ENCODE assay signal across 24 mouse cellular contexts in the genomic region with DNA sequence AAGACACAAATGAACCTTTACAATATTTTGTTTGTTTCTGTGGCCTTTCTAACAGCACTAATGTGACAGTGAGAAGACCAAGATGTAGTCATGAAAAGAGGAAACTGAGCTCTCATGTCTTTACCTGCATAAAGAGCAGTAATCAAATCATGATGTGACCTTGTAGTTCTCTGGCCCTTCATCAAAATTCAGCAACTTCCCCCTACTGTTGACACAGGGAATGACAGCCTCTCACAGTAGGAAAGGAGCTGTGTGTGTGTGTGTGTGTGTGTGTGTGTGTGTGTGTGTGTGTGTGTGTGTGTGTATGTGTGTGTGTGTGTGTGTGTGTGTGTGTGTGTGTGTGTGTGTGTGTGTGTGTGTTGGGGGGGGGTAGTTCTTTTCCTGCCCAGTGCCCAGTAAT. TPM values are rescaled to one million over a fixed set of nuclear protein-coding genes. Genes with fewer than 3 reads are reported as not detected.
A peak's percentile ranks its signal among the peaks of the same experiment; 100 is the strongest.
DNase-seq lines count a peak whose midpoint lies in the region; ATAC-seq and TF ChIP-seq lines count a peak whose summit lies in the region.
"Not testable (repeated sequence)": the region's sequence is repeated elsewhere in the genome, so short reads cannot be mapped to it uniquely, and the experiment has no call there.
"Had no signal": no experiment of that assay in that cellular context is flagged by ENCODE, and none has a peak within 500 bp of the region (broad histone marks: within the 10 kb centered on the region; RNA-seq: fewer than 3 reads in every experiment).

No protein-coding gene starts in this region.

- TF ChIP-seq EP300 in heart, postnatal 0 days (IDR thresholded peaks at IDR 0.05; ENCODE audit: low read depth); liver, embryonic 14.5 days (IDR thresholded peaks at IDR 0.05; ENCODE audit: low read depth): not testable (repeated sequence)

- peak; percentile 22 for DNase-seq in ES-E14 (ENCODE audit: low read depth, low spot score)
- peak; percentile 28 for DNase-seq in ZHBTc4 (ENCODE audit: low read depth, low spot score)
- peak; percentile 22 for DNase-seq in embryo, embryonic 11 days
- DNase-seq in heart, postnatal 0 days (ENCODE audit: low spot score); kidney, postnatal 0 days (ENCODE audit: low spot score); liver, embryonic 14.5 days (ENCODE audit: low read depth in 3 of 3, low spot score in 3 of 3); midbrain, postnatal 0 days (ENCODE audit: low spot score): not testable (repeated sequence)

- H3K27ac ChIP-seq in ES-E14 (ENCODE audit: insufficient read depth, low read depth, low read length, poor library complexity, severe bottlenecking); heart, postnatal 0 days (ENCODE audit: low read depth); kidney, postnatal 0 days; liver, embryonic 14.5 days; midbrain, postnatal 0 days (ENCODE audit: low read depth, low read length): not testable (repeated sequence)

- not testable (repeated sequence) for H3K4me2 ChIP-seq in heart, postnatal 0 days (ENCODE audit: low read depth, low read length); kidney, postnatal 0 days (ENCODE audit: low read length); liver, embryonic 14.5 days (ENCODE audit: low read depth); midbrain, postnatal 0 days (ENCODE audit: low read depth, low read length, poor library complexity, severe bottlenecking)

- not testable (repeated sequence) for H3K4me1 ChIP-seq in ES-E14 (ENCODE audit: control insufficient read depth in 2 of 2, insufficient read depth in 2 of 2, low read length in 2 of 2, poor library complexity in 1 of 2); heart, postnatal 0 days (ENCODE audit: control insufficient read depth, insufficient read depth); kidney, postnatal 0 days (replicated peaks; ENCODE audit: insufficient read depth, low read length); liver, embryonic 14.5 days (replicated peaks; ENCODE audit: control insufficient read depth in 2 of 2, insufficient read depth in 2 of 2, low read length in 1 of 2); midbrain, postnatal 0 days (ENCODE audit: insufficient read depth, low read length)

- H3K27me3 ChIP-seq in heart, postnatal 0 days (ENCODE audit: control insufficient read depth, insufficient read depth, low read length); kidney, postnatal 0 days (ENCODE audit: insufficient read depth, low read length); liver, embryonic 14.5 days (ENCODE audit: control insufficient read depth, insufficient read depth, low read length); midbrain, postnatal 0 days (ENCODE audit: insufficient read depth, low read length): not testable (repeated sequence)

- in situ Hi-C loops in ES-E14 (cut with MboI; ENCODE audit: low sequenced_read_pairs in 2 of 2, unreplicated experiment in 2 of 2): not testable (repeated sequence)

- TF ChIP-seq CTCF in heart, postnatal 0 days (IDR thresholded peaks at IDR 0.05; ENCODE audit: low read depth): peak; percentile 34
- TF ChIP-seq CTCF in kidney, postnatal 0 days (IDR thresholded peaks at IDR 0.05; ENCODE audit: low read depth): peak; percentile 49
- 0 out of 2 replicates have a peak, but pooled peaks have one; percentile 14 for TF ChIP-seq CTCF in liver, embryonic 14.5 days (IDR thresholded peaks at IDR 0.05; ENCODE audit: low read depth)
- peak; percentile 46 for TF ChIP-seq CTCF in midbrain, postnatal 0 days (IDR thresholded peaks at IDR 0.05)

- ATAC-seq in heart, postnatal 0 days (ENCODE audit: insufficient read depth, low read depth); kidney, postnatal 0 days (replicated peaks; ENCODE audit: low FRiP score, low read depth); liver, embryonic 14.5 days (ENCODE audit: insufficient read depth); midbrain, postnatal 0 days (ENCODE audit: low FRiP score): not testable (repeated sequence)

- H3K9ac ChIP-seq in ES-E14 (ENCODE audit: insufficient read depth, low read depth, low read length, poor library complexity, severe bottlenecking); heart, postnatal 0 days (replicated peaks; ENCODE audit: low read depth, low read length); kidney, postnatal 0 days (ENCODE audit: low read depth, low read length); liver, embryonic 14.5 days (replicated peaks); midbrain, postnatal 0 days (replicated peaks; ENCODE audit: low read length, poor library complexity, severe bottlenecking): not testable (repeated sequence)

- not testable (repeated sequence) for H3K36me3 ChIP-seq in ES-E14 (ENCODE audit: control insufficient read depth, insufficient read depth, low read length, poor library complexity, severe bottlenecking); heart, postnatal 0 days (replicated peaks; ENCODE audit: control insufficient read depth, insufficient read depth, low read length); kidney, postnatal 0 days (ENCODE audit: insufficient read depth, low read length); liver, embryonic 14.5 days (replicated peaks; ENCODE audit: control insufficient read depth, insufficient read depth, low read depth); midbrain, postnatal 0 days (ENCODE audit: insufficient read depth, low read length)

- H3K4me3 ChIP-seq in ES-E14 (ENCODE audit: insufficient read depth in 1 of 2, low read depth in 1 of 2, low read length in 2 of 2, poor library complexity in 1 of 2, severe bottlenecking in 1 of 2); heart, postnatal 0 days (ENCODE audit: low read depth, low read length); kidney, postnatal 0 days (replicated peaks; ENCODE audit: low read depth, low read length); liver, embryonic 14.5 days (ENCODE audit: insufficient read depth in 1 of 2, low read depth in 2 of 2, low read length in 2 of 2); midbrain, postnatal 0 days (ENCODE audit: low read depth, low read length): not testable (repeated sequence)

- not testable (repeated sequence) for H3K9me3 ChIP-seq in ES-E14 (ENCODE audit: control insufficient read depth, insufficient read depth, low read depth, low read length); heart, postnatal 0 days (replicated peaks; ENCODE audit: control insufficient read depth, low read length); kidney, postnatal 0 days (replicated peaks; ENCODE audit: low read length); liver, embryonic 14.5 days (ENCODE audit: control insufficient read depth, low read length); midbrain, postnatal 0 days (ENCODE audit: low read length)

RNA-seq across cellular contexts. Expression of gene Sprr1a, which starts 4.4 kb away (rescaled TPM):
- total RNA-seq in ES-E14 (2012; rRNA removed): 0.32 TPM in 1 of 2 replicates, not detected in the other
- 44.3 TPM in 1 of 2 replicates, not detected in the other for total RNA-seq in heart, postnatal 0 days (2014; rRNA removed; ENCODE audit: low replicate concordance)
- 0.19 TPM in 2 replicates for polyA plus RNA-seq in heart, postnatal 0 days (2015; fragmentation: Nextera tagmentation; extraction: Ambion mirVana)
- 96.3 and 137 TPM in 2 replicates for polyA plus RNA-seq in kidney, postnatal 0 days (2015; fragmentation: Nextera tagmentation; extraction: Ambion mirVana)
- not detected in 2 replicates for polyA plus RNA-seq in liver, embryonic 14.5 days (2012; rRNA removed)
- polyA plus RNA-seq in liver, embryonic 14.5 days (2014; fragmentation: Nextera tagmentation; extraction: Ambion mirVana): not detected in 2 replicates
- total RNA-seq in midbrain, postnatal 0 days (2014; rRNA removed): not detected in 2 replicates
- not detected in 2 replicates for polyA plus RNA-seq in midbrain, postnatal 0 days (2015; fragmentation: Nextera tagmentation; extraction: Ambion mirVana)
- total RNA-seq: adrenal gland, adult 18-20 months; gastrocnemius, postnatal 10 days; granulocyte monocyte progenitor cell, adult 5-6 weeks; heart, postnatal 10 days; layer of hippocampus, adult 18-20 months; layer of hippocampus, postnatal 25 days; left cerebral cortex, postnatal 10 days; megakaryocyte-erythroid progenitor cell, adult 5-6 weeks had no signal
- polyA plus RNA-seq: forebrain, embryonic 14.5 days; hindbrain, embryonic 10.5 days; limb, embryonic 12.5 days; liver, embryonic 12.5 days; neural tube, embryonic 14.5 days had no signal

RNA-seq across cellular contexts. Expression of gene Sprr4, which starts 19.0 kb away (rescaled TPM):
- not detected in 2 replicates for total RNA-seq in ES-E14 (2012; rRNA removed)
- total RNA-seq in heart, postnatal 0 days (2014; rRNA removed; ENCODE audit: low replicate concordance): not detected in 2 replicates
- not detected in 2 replicates for polyA plus RNA-seq in heart, postnatal 0 days (2015; fragmentation: Nextera tagmentation; extraction: Ambion mirVana)
- not detected in 2 replicates for polyA plus RNA-seq in kidney, postnatal 0 days (2015; fragmentation: Nextera tagmentation; extraction: Ambion mirVana)
- not detected in 2 replicates for polyA plus RNA-seq in liver, embryonic 14.5 days (2012; rRNA removed)
- not detected in 2 replicates for polyA plus RNA-seq in liver, embryonic 14.5 days (2014; fragmentation: Nextera tagmentation; extraction: Ambion mirVana)
- total RNA-seq in midbrain, postnatal 0 days (2014; rRNA removed): not detected in 2 replicates
- not detected in 2 replicates for polyA plus RNA-seq in midbrain, postnatal 0 days (2015; fragmentation: Nextera tagmentation; extraction: Ambion mirVana)
- total RNA-seq: adrenal gland, adult 18-20 months; gastrocnemius, postnatal 10 days; granulocyte monocyte progenitor cell, adult 5-6 weeks; heart, postnatal 10 days; layer of hippocampus, adult 18-20 months; layer of hippocampus, postnatal 25 days; left cerebral cortex, postnatal 10 days; megakaryocyte-erythroid progenitor cell, adult 5-6 weeks had no signal
- polyA plus RNA-seq: forebrain, embryonic 14.5 days; heart, embryonic 11.5 days; hindbrain, embryonic 10.5 days; limb, embryonic 12.5 days; liver, embryonic 12.5 days; lung, embryonic 15.5 days; midbrain, embryonic 16.5 days; neural tube, embryonic 14.5 days; stomach, embryonic 15.5 days had no signal

RNA-seq across cellular contexts. Expression of gene Sprr3, which starts 22.7 kb away (rescaled TPM):
- total RNA-seq in ES-E14 (2012; rRNA removed): not detected in 2 replicates
- not detected in 2 replicates for total RNA-seq in heart, postnatal 0 days (2014; rRNA removed; ENCODE audit: low replicate concordance)
- polyA plus RNA-seq in heart, postnatal 0 days (2015; fragmentation: Nextera tagmentation; extraction: Ambion mirVana): not detected in 2 replicates
- polyA plus RNA-seq in kidney, postnatal 0 days (2015; fragmentation: Nextera tagmentation; extraction: Ambion mirVana): 0.11 TPM in 1 of 2 replicates, not detected in the other
- not detected in 2 replicates for polyA plus RNA-seq in liver, embryonic 14.5 days (2012; rRNA removed)
- polyA plus RNA-seq in liver, embryonic 14.5 days (2014; fragmentation: Nextera tagmentation; extraction: Ambion mirVana): not detected in 2 replicates
- not detected in 2 replicates for total RNA-seq in midbrain, postnatal 0 days (2014; rRNA removed)
- polyA plus RNA-seq in midbrain, postnatal 0 days (2015; fragmentation: Nextera tagmentation; extraction: Ambion mirVana): not detected in 2 replicates
- total RNA-seq: adrenal gland, adult 18-20 months; gastrocnemius, postnatal 10 days; granulocyte monocyte progenitor cell, adult 5-6 weeks; heart, postnatal 10 days; layer of hippocampus, adult 18-20 months; layer of hippocampus, postnatal 25 days; left cerebral cortex, postnatal 10 days; megakaryocyte-erythroid progenitor cell, adult 5-6 weeks had no signal
- polyA plus RNA-seq: forebrain, embryonic 14.5 days; heart, embryonic 11.5 days; hindbrain, embryonic 10.5 days; limb, embryonic 12.5 days; liver, embryonic 12.5 days; midbrain, embryonic 16.5 days; neural tube, embryonic 14.5 days had no signal

RNA-seq across cellular contexts. Expression of gene Sprr1b, which starts 42.7 kb away (rescaled TPM):
- total RNA-seq in ES-E14 (2012; rRNA removed): not detected in 2 replicates
- total RNA-seq in heart, postnatal 0 days (2014; rRNA removed; ENCODE audit: low replicate concordance): not detected in 2 replicates
- not detected in 2 replicates for polyA plus RNA-seq in heart, postnatal 0 days (2015; fragmentation: Nextera tagmentation; extraction: Ambion mirVana)
- polyA plus RNA-seq in kidney, postnatal 0 days (2015; fragmentation: Nextera tagmentation; extraction: Ambion mirVana): not detected in 2 replicates
- polyA plus RNA-seq in liver, embryonic 14.5 days (2012; rRNA removed): not detected in 2 replicates
- polyA plus RNA-seq in liver, embryonic 14.5 days (2014; fragmentation: Nextera tagmentation; extraction: Ambion mirVana): not detected in 2 replicates
- not detected in 2 replicates for total RNA-seq in midbrain, postnatal 0 days (2014; rRNA removed)
- not detected in 2 replicates for polyA plus RNA-seq in midbrain, postnatal 0 days (2015; fragmentation: Nextera tagmentation; extraction: Ambion mirVana)
- total RNA-seq: adrenal gland, adult 18-20 months; gastrocnemius, postnatal 10 days; granulocyte monocyte progenitor cell, adult 5-6 weeks; heart, postnatal 10 days; layer of hippocampus, adult 18-20 months; layer of hippocampus, postnatal 25 days; left cerebral cortex, postnatal 10 days; megakaryocyte-erythroid progenitor cell, adult 5-6 weeks had no signal
- polyA plus RNA-seq: forebrain, embryonic 14.5 days; heart, embryonic 11.5 days; hindbrain, embryonic 10.5 days; limb, embryonic 12.5 days; liver, embryonic 12.5 days; lung, embryonic 15.5 days; midbrain, embryonic 16.5 days; neural tube, embryonic 14.5 days had no signal

RNA-seq across cellular contexts. Expression of gene Sprr2k, which starts 48.9 kb away (rescaled TPM):
- 1.7 TPM in 1 of 2 replicates, not detected in the other for total RNA-seq in ES-E14 (2012; rRNA removed)
- total RNA-seq in heart, postnatal 0 days (2014; rRNA removed; ENCODE audit: low replicate concordance): not detected in 2 replicates
- not detected in 2 replicates for polyA plus RNA-seq in heart, postnatal 0 days (2015; fragmentation: Nextera tagmentation; extraction: Ambion mirVana)
- not detected in 2 replicates for polyA plus RNA-seq in kidney, postnatal 0 days (2015; fragmentation: Nextera tagmentation; extraction: Ambion mirVana)
- polyA plus RNA-seq in liver, embryonic 14.5 days (2012; rRNA removed): not detected in 2 replicates
- polyA plus RNA-seq in liver, embryonic 14.5 days (2014; fragmentation: Nextera tagmentation; extraction: Ambion mirVana): not detected in 2 replicates
- total RNA-seq in midbrain, postnatal 0 days (2014; rRNA removed): not detected in 2 replicates
- not detected in 2 replicates for polyA plus RNA-seq in midbrain, postnatal 0 days (2015; fragmentation: Nextera tagmentation; extraction: Ambion mirVana)
- total RNA-seq: adrenal gland, adult 18-20 months; gastrocnemius, postnatal 10 days; granulocyte monocyte progenitor cell, adult 5-6 weeks; heart, postnatal 10 days; layer of hippocampus, adult 18-20 months; layer of hippocampus, postnatal 25 days; left cerebral cortex, postnatal 10 days; megakaryocyte-erythroid progenitor cell, adult 5-6 weeks had no signal
- polyA plus RNA-seq: forebrain, embryonic 14.5 days; heart, embryonic 11.5 days; hindbrain, embryonic 10.5 days; limb, embryonic 12.5 days; liver, embryonic 12.5 days; lung, embryonic 15.5 days; midbrain, embryonic 16.5 days; neural tube, embryonic 14.5 days had no signal

Comparison
In these comparisons a context has a peak if more than half of its experiments do, and no peak if none do; other contexts are left out.
1. RNA of gene Sprr1a, which starts 4.4 kb away (polyA plus RNA-seq): 96.3 to 137 TPM in kidney, postnatal 0 days; 0.19 TPM in heart, postnatal 0 days, not detected in midbrain, postnatal 0 days and not detected in liver, embryonic 14.5 days; every median in the first group is over 10 times any median in the second.
2. Peak in every context shown above with its lines, with median percentiles within 50 percentile points of each other: CTCF ChIP-seq.